ENCODE assay signal across 23 mouse cellular contexts in the genomic region with DNA sequence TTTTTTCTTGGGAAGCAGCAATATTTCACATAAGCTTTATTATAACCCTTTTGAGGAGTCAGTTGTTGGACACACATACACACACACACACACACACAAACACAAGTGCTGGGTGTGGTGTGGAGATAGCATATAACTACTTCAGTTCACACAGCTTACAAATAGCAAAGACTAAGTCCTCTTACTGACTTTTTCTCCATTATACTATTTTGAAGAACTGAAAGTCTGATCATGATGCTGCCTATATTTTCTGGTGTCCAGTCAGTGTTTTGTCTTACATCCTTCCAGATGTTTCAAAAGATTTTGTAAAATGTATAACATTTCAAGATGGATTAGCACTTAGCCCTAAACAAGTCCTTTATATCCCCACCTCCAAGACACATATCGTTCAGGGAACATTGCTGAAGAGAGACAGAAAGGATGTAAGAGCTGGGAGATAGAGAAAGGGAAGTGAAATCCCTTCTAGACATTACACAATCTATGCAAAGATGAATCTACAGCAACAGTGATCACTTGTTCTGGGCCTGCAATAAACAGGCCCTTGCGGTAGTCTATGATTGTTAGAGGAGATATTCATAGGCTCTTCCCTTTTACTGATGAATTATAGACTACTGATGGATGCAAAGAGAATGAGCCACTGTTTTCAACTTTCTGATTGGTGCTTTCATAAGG.
"Had no signal": no experiment of that assay in that cellular context is flagged by ENCODE, and none has a peak within 500 bp of the region (broad histone marks: within the 10 kb centered on the region; RNA-seq: fewer than 3 reads in every experiment).

No protein-coding gene starts in this region.

- H3K27ac ChIP-seq: heart, embryonic 10.5 days; hindbrain, embryonic 10.5 days; hindbrain, embryonic 12.5 days; hindbrain, embryonic 14.5 days; intestine, embryonic 15.5 days; limb, embryonic 13.5 days; limb, embryonic 15.5 days had no signal

- H3K4me3 ChIP-seq: heart, embryonic 10.5 days; heart, embryonic 12.5 days; hindbrain, embryonic 10.5 days; hindbrain, embryonic 12.5 days; intestine, embryonic 15.5 days; limb, embryonic 13.5 days; limb, embryonic 15.5 days had no signal

- H3K4me1 ChIP-seq: heart, embryonic 10.5 days; heart, embryonic 12.5 days; hindbrain, embryonic 10.5 days; hindbrain, embryonic 12.5 days; intestine, embryonic 15.5 days; limb, embryonic 13.5 days; limb, embryonic 15.5 days had no signal

- ATAC-seq: hindbrain, embryonic 16.5 days; inflammation-experienced regulatory T-cells, adult 6 months; intestine, embryonic 15.5 days; intestine, postnatal 0 days had no signal

- H3K27me3 ChIP-seq: heart, embryonic 12.5 days; hindbrain, embryonic 12.5 days; intestine, embryonic 15.5 days; limb, embryonic 13.5 days; limb, embryonic 15.5 days had no signal

- DNase-seq: gastrocnemius, postnatal 14 days; gastrocnemius, postnatal 36 days; heart, adult 18-20 months; heart, postnatal 10 days; heart, postnatal 4 days; kidney, adult 18-20 months; kidney, adult 8-10 months; kidney, postnatal 10 days; kidney, postnatal 36 days; layer of hippocampus, adult 9-11 months; layer of hippocampus, postnatal 36 days; left cerebral cortex, postnatal 4 days had no signal

- H3K36me3 ChIP-seq: heart, embryonic 10.5 days; heart, embryonic 12.5 days; hindbrain, embryonic 10.5 days; hindbrain, embryonic 12.5 days; intestine, embryonic 15.5 days; limb, embryonic 13.5 days; limb, embryonic 15.5 days had no signal
